1 mouse cellular context compared by ENCODE assay signal in genomic region chr7:120980931-120981924, GRCm38 (mm10).
TF ChIP-seq lines count a peak whose summit lies in the region.

No protein-coding gene starts in this region.

TF ChIP-seq in MEL, 35 proteins besides CTCF, POLR2A, EP300 and RAD21 (continued from another document):
- TF ChIP-seq JUND (IDR thresholded peaks at IDR 0.05; ENCODE audit: low read depth, low read length), result no peak
- TF ChIP-seq CHD1 (IDR thresholded peaks at IDR 0.05; ENCODE audit: low read depth, low read length), result no peak
- TF ChIP-seq USF2 (IDR thresholded peaks at IDR 0.05; ENCODE audit: borderline replicate concordance in 1 of 2, insufficient read depth in 1 of 2, low read depth in 1 of 2, low read length in 2 of 2), result no peak
- no peak for TF ChIP-seq GABPA (IDR thresholded peaks at IDR 0.05; ENCODE audit: low read depth, low read length)
- TF ChIP-seq POLR2AphosphoS2 (IDR thresholded peaks at IDR 0.05; ENCODE audit: low read length), result no peak
- TF ChIP-seq MYB (IDR thresholded peaks at IDR 0.05; ENCODE audit: low read depth, low read length), result no peak
- TF ChIP-seq TBP (IDR thresholded peaks at IDR 0.05; ENCODE audit: low read depth, low read length), result no peak
- TF ChIP-seq SIN3A (IDR thresholded peaks at IDR 0.05; ENCODE audit: low read length), result no peak; the same call in 1 of the 2 replicates
